Mouse (Mus musculus): ENCODE measurements around the gene Rspo3. TPM values are rescaled to one million over a fixed set of nuclear protein-coding genes. Genes with fewer than 3 reads are reported as not detected.

Rspo3 gene
- polyA plus RNA-seq, 1 experiment from 2014 or later, result 1.8 TPM

GRCm38 (mm10) chr10:29532821-29533715, 2.6 kb downstream of the Rspo3 start:
- H3K4me3 ChIP-seq (replicated peaks), result peak overlapping the region; percentile 24; the same call in 1 of the 2 replicates
- WGBS (ENCODE audit: insufficient replicate concordance), result 1% methylated on average over 30 of the region's 30 CpGs
- no peak overlapping the region for H3K27ac ChIP-seq (replicated peaks)
- no peaks in the 10 kb centered on the region for H3K36me3 ChIP-seq (replicated peaks)
- ATAC-seq (ENCODE audit: insufficient read depth), result no peak
- H3K4me2 ChIP-seq, result 0 out of 2 replicates have a peak overlapping the region, but pooled peaks have one; percentile 1
- peaks cover 53% of the 10 kb centered on the region for H3K27me3 ChIP-seq
- H3K4me1 ChIP-seq (replicated peaks), result 0 out of 2 replicates have a peak, but pooled peaks cover 2% of the 10 kb centered on the region
- H3K9me3 ChIP-seq (replicated peaks), result no peaks in the 10 kb centered on the region
- H3K9ac ChIP-seq, result no peak overlapping the region

- Histone ChIP-seq H3K9ac (no peak overlapping the region), H3K4me1 (replicated peaks) (no peaks in the 10 kb centered on the region), H3K27me3 (no peaks in the 10 kb centered on the region), H3K36me3 (replicated peaks) (no peaks in the 10 kb centered on the region), H3K4me3 (replicated peaks) (no peak overlapping the region), H3K4me2 (no peak overlapping the region), H3K27ac (replicated peaks) (no peak overlapping the region), H3K9me3 (replicated peaks) (no peaks in the 10 kb centered on the region)
- WGBS (ENCODE audit: insufficient replicate concordance), result 67% methylated on average over 1 of the region's 1 CpGs
- ATAC-seq (ENCODE audit: insufficient read depth), result no peak
Observed at GRCm38 (mm10) chr10:29513563-29513962, 22.1 kb downstream of the Rspo3 start.

GRCm38 (mm10) chr10:29508167-29508566, 27.5 kb downstream of the Rspo3 start:
- Histone ChIP-seq H3K4me2 (no peak overlapping the region), H3K4me3 (replicated peaks) (no peak overlapping the region), H3K9ac (no peak overlapping the region), H3K36me3 (replicated peaks) (no peaks in the 10 kb centered on the region), H3K27ac (replicated peaks) (no peak overlapping the region), H3K27me3 (no peaks in the 10 kb centered on the region), H3K4me1 (replicated peaks) (no peaks in the 10 kb centered on the region), H3K9me3 (replicated peaks) (no peaks in the 10 kb centered on the region)
- ATAC-seq (ENCODE audit: insufficient read depth), result no peak
- 31% methylated on average over 2 of the region's 2 CpGs for WGBS (ENCODE audit: insufficient replicate concordance)

- Histone ChIP-seq H3K9ac (no peak overlapping the region), H3K27me3 (no peaks in the 10 kb centered on the region), H3K36me3 (replicated peaks) (no peaks in the 10 kb centered on the region), H3K9me3 (replicated peaks) (no peaks in the 10 kb centered on the region), H3K4me2 (no peak overlapping the region), H3K4me3 (replicated peaks) (no peak overlapping the region), H3K4me1 (replicated peaks) (no peaks in the 10 kb centered on the region), H3K27ac (replicated peaks) (no peak overlapping the region)
- WGBS (ENCODE audit: insufficient replicate concordance), result 41% methylated on average over 3 of the region's 3 CpGs
- no peak for ATAC-seq (ENCODE audit: insufficient read depth)
Observed at GRCm38 (mm10) chr10:29497205-29497822, 38.4 kb downstream of the Rspo3 start.

GRCm38 (mm10) chr10:29493996-29494395, 41.7 kb downstream of the Rspo3 start:
- Histone ChIP-seq H3K27ac (replicated peaks) (no peak overlapping the region), H3K27me3 (no peaks in the 10 kb centered on the region), H3K36me3 (replicated peaks) (no peaks in the 10 kb centered on the region), H3K9ac (no peak overlapping the region), H3K4me1 (replicated peaks) (no peaks in the 10 kb centered on the region), H3K4me3 (replicated peaks) (no peak overlapping the region), H3K9me3 (replicated peaks) (no peaks in the 10 kb centered on the region), H3K4me2 (no peak overlapping the region)
- no peak for ATAC-seq (ENCODE audit: insufficient read depth)
- WGBS (ENCODE audit: insufficient replicate concordance), result 76% methylated on average over 1 of the region's 1 CpGs

GRCm38 (mm10) chr10:29480945-29481344, 54.7 kb downstream of the Rspo3 start:
- H3K9me3 ChIP-seq (replicated peaks), result no peaks in the 10 kb centered on the region
- H3K4me2 ChIP-seq, result no peak overlapping the region
- WGBS (ENCODE audit: insufficient replicate concordance), result 29% methylated on average over 1 of the region's 1 CpGs
- no peak overlapping the region for H3K27ac ChIP-seq (replicated peaks)
- no peak for ATAC-seq (ENCODE audit: insufficient read depth)
- H3K4me1 ChIP-seq (replicated peaks), result no peaks in the 10 kb centered on the region
- no peaks in the 10 kb centered on the region for H3K27me3 ChIP-seq
- no peak overlapping the region for H3K9ac ChIP-seq
- no peaks in the 10 kb centered on the region for H3K36me3 ChIP-seq (replicated peaks)
- H3K4me3 ChIP-seq (replicated peaks), result no peak overlapping the region

- H3K27me3 ChIP-seq, result no peaks in the 10 kb centered on the region
- H3K4me3 ChIP-seq (replicated peaks), result no peak overlapping the region
- ATAC-seq (ENCODE audit: insufficient read depth), result no peak
- H3K4me1 ChIP-seq (replicated peaks), result no peaks in the 10 kb centered on the region
- H3K36me3 ChIP-seq (replicated peaks), result no peaks in the 10 kb centered on the region
- WGBS (ENCODE audit: insufficient replicate concordance), result 39% methylated on average over 3 of the region's 3 CpGs
- H3K9ac ChIP-seq, result no peak overlapping the region
- no peak overlapping the region for H3K27ac ChIP-seq (replicated peaks)
- no peak overlapping the region for H3K4me2 ChIP-seq
- H3K9me3 ChIP-seq (replicated peaks), result no peaks in the 10 kb centered on the region
Observed at GRCm38 (mm10) chr10:29479401-29479800, 56.3 kb downstream of the Rspo3 start.

GRCm38 (mm10) chr10:29470454-29470853, 65.2 kb downstream of the Rspo3 start:
- Histone ChIP-seq H3K4me3 (replicated peaks) (no peak overlapping the region), H3K36me3 (replicated peaks) (no peaks in the 10 kb centered on the region), H3K4me2 (no peak overlapping the region), H3K9me3 (replicated peaks) (no peaks in the 10 kb centered on the region), H3K27ac (replicated peaks) (no peak overlapping the region), H3K27me3 (no peaks in the 10 kb centered on the region), H3K9ac (no peak overlapping the region), H3K4me1 (replicated peaks) (no peaks in the 10 kb centered on the region)
- WGBS (ENCODE audit: insufficient replicate concordance), result 12% methylated on average over 5 of the region's 5 CpGs
- no peak for ATAC-seq (ENCODE audit: insufficient read depth)

- no peaks in the 10 kb centered on the region for H3K36me3 ChIP-seq (replicated peaks)
- ATAC-seq (ENCODE audit: insufficient read depth), result no peak
- H3K4me3 ChIP-seq (replicated peaks), result no peak overlapping the region
- no peak overlapping the region for H3K4me2 ChIP-seq
- H3K27me3 ChIP-seq, result no peaks in the 10 kb centered on the region
- 56% methylated on average over 3 of the region's 3 CpGs for WGBS (ENCODE audit: insufficient replicate concordance)
- no peak overlapping the region for H3K27ac ChIP-seq (replicated peaks)
- H3K4me1 ChIP-seq (replicated peaks), result no peaks in the 10 kb centered on the region
- H3K9ac ChIP-seq, result no peak overlapping the region
- no peaks in the 10 kb centered on the region for H3K9me3 ChIP-seq (replicated peaks)
Observed at GRCm38 (mm10) chr10:29460100-29460499, 75.6 kb downstream of the Rspo3 start.

GRCm38 (mm10) chr10:29459632-29460031, 76.0 kb downstream of the Rspo3 start:
- no peak overlapping the region for H3K4me3 ChIP-seq (replicated peaks)
- no peaks in the 10 kb centered on the region for H3K4me1 ChIP-seq (replicated peaks)
- WGBS (ENCODE audit: insufficient replicate concordance), result 40% methylated on average over 2 of the region's 2 CpGs
- no peak overlapping the region for H3K9ac ChIP-seq
- H3K27me3 ChIP-seq, result no peaks in the 10 kb centered on the region
- H3K9me3 ChIP-seq (replicated peaks), result no peaks in the 10 kb centered on the region
- no peak for ATAC-seq (ENCODE audit: insufficient read depth)
- no peak overlapping the region for H3K27ac ChIP-seq (replicated peaks)
- no peaks in the 10 kb centered on the region for H3K36me3 ChIP-seq (replicated peaks)
- no peak overlapping the region for H3K4me2 ChIP-seq

GRCm38 (mm10) chr10:29445076-29445475, 90.6 kb downstream of the Rspo3 start:
- no peak for ATAC-seq (ENCODE audit: insufficient read depth)
- WGBS (ENCODE audit: insufficient replicate concordance), result 35% methylated on average over 3 of the region's 3 CpGs
- Histone ChIP-seq H3K9ac (no peak overlapping the region), H3K36me3 (replicated peaks) (no peaks in the 10 kb centered on the region), H3K4me2 (no peak overlapping the region), H3K27me3 (no peaks in the 10 kb centered on the region), H3K4me3 (replicated peaks) (no peak overlapping the region), H3K4me1 (replicated peaks) (no peaks in the 10 kb centered on the region), H3K9me3 (replicated peaks) (no peaks in the 10 kb centered on the region), H3K27ac (replicated peaks) (no peak overlapping the region)
